Mouse (Mus musculus) R1 (cell line): ENCODE data around the gene Phlda2.
"Not testable (repeated sequence)": the region's sequence is repeated elsewhere in the genome, so short reads cannot be mapped to it uniquely, and the experiment has no call there.

ENCODE experiments used
- DNase-seq: peaks from one replicate; pipeline ENCODE4 v3.0.0-alpha.2; 2018; ENCODE audit warnings: low read depth, low spot score

Gene Phlda2

DNA sequence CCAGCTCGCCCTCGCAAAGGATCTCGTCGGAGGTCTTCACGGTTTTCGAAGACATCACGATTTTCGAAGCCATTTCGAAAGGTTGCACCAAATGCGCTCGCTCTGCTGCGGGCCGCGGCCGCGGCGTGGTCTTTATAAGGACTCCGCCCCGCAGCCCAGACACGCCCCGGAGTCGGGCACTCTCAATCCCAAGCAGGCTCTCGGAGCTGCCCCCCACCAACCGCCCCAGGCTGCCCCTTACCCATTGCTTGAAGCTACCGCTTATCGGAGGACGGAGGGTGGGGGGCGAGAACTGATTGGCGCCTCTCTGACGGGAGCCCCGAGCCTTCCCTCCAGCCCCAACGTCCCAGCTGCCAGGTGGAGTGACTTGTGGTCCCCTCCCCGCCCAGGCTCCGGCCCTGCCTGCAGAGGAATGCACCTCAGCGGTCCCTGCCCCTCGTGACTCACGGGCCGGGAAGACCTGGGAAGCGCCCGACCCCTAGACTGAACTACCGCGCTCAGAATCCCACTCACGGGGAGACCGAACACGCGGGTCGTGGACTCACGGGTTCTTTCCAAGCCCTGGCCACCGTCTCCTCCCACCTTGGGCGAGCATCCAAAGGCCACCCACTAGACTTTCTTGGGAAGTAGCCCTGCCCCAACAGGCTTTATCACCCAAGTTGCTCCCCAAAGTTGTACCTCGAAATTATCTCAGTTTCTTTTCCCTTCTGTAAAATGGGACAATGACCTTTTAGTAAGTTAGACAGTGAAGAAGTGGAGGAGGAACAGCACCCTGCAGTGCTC lies at the start of gene Phlda2:
TSS of gene Phlda2 (minus strand) at position 733 of the 783 bp plus-strand sequence.
- DNase-seq: peak; percentile 74

DNA sequence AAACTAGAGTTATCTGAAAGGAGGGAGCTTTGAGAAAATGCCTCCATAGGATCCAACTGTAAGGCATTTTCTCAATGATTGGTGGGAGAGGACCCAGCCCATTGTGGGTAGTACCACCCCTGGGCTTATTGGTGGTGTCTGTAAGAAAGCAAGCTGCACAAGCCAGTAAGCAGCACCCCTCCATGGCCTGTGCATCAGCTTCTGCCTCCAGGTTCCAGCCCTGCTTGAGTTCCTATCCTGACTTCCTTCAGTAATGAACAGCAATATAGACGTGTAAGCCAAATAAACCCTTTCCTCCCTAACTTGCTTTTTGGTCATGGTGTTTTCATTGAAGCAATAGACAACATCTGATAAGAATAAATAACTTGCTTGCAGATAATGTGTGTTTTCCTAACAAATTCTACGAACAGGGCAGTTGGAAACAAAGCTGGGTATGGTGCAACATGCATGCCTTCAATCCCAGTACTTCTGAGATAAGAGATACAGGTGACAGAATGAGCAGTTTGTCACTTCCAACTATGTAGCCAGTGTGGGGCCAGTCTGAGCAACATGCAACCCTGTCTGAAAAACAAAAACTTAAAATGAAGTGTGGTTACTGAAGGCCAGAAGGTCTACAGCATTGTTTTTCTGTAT lies 46.8 kb upstream of the Phlda2 start:
- no peak for DNase-seq

DNA sequence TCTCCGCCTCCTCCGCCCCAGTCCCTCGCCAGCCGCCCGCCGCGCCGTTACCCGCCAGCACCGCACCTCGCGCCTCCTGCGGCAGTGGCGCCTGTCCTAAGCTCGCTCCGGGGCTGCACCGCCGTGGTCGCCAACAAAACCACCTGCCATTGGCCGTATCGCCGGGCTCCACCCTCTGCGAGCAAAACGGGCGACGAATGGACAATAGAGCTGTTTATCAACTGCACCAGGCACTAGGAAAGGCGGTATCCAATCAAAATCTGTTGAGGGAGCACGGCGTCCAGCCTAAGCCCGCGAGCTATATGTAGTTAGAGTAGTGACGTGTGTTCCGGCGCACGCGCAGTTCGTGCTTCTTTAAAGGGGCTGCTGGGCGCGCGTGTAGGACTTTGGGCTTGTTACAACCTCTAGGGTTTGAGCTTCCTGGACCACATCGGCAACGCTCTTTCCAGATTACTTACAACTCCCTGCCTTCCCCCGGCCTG lies 46.1 kb upstream of the Phlda2 start, which contains the start of gene Nap1l4:
TSS of gene Nap1l4 (minus strand) at position 131 of the 482 bp plus-strand sequence.
- DNase-seq: peak; percentile 100

DNA sequence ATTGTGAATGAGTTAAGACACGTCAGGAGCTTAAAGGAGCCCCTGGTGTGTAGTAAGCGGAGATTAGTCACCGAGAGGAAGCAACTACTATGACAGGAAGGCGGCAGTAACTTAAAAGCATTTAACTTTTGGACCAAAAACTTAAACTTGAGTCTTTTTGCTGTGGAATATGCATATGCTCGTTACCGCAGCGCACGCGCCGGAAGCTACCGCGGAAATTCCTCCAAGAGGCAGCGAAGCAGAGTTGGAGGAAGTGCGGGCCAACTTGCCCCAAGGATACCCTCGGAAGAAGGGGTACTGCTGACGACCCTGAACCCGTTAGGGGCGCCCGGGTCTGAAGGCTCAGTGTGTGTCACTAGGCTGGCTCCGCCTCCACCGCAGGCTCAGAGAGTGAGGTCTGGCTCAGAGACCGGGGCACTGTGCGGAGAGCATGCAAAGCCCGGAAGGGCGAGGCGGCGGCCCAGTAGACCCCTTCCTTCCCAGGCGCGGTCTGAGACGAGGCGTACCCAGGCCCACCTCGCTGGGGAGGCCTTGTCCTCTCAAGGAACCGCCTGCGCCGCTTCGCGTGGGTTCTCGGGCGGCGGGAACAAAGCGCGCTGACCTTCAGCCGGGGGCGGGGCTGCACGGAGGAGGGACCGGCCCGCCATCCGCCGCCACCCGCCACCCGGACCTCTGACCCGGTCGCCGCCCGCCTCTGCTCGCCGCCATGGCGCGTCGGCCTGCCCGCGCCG lies 45.4 kb upstream of the Phlda2 start:
- peak; percentile 78 for DNase-seq

DNA sequence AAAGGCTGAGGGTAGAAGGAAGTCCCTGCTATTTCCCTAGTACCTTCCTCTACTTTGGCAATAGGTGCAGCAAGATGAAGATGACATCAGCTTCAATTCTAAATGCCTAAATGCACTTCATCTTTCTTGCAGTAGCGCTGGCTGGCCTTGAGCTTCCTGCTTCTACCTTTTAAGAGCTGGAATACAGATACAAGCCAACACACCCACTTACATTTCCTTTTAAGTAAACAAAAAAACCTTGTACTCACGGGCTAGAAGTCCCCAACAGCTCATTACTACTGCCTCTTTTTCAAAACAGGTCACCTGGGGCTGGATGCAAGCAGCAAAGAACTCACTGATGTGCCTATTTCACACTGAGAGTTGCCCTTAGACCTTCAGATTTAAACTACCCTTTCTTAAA lies 43.6 kb upstream of the Phlda2 start:
- no peak for DNase-seq

DNA sequence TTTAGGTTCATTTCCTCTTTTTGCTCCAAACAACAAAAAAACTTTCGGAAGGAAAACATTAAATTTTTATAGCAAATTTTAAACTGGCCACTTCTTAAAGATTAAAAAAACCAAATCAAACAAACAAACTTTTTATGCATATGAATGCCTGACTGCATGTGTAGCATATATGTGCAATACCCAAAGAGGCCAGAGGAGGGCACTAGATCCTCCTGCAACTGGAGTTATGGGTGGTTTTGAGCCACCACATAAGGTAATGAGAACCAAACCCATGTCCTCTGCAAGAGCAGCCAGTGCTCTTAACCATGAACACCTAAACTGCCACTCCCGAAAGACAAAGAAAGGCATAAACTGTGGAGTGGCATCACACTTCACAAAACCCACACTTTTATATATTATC lies 41.4 kb upstream of the Phlda2 start:
- DNase-seq: peak; percentile 71

DNA sequence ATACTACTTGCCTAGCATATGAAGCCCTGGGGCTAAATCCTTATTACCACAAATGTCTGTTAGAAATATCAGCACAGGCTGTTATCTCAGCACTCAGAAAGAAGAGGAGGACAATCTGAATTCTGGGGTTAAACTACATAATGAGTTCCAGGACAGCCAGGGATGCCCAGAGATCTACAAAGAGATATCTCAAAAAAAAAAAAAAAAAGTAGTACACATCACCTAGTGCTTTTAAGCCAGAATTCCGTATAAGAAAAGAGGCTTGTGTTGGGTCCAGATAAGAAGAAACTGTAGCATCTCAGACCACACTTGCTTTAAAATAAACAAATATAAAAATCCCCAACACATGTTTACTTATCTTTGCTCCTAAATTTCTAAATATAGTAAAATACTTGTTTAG lies 35.7 kb upstream of the Phlda2 start:
- no peak for DNase-seq

DNA sequence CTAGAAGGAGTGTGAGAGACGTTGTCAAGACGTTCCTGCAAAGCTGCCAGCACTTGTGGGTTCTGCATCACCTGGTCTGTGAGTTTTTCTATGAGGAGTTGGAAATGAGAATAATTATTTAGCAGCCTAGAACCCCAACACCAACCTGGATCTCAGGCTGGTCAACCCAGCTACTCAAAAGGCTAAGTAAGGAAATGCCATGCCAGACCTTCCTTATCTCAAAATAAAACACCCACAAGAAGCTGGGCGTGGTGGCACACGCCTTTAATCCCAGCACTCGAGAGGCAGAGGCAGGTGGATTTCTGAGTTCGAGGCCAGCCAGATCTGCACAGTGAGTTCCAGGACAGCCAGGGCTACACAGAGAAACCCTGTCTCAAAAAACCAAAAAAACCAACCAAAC lies 35.3 kb upstream of the Phlda2 start:
- not testable (repeated sequence) for DNase-seq

DNA sequence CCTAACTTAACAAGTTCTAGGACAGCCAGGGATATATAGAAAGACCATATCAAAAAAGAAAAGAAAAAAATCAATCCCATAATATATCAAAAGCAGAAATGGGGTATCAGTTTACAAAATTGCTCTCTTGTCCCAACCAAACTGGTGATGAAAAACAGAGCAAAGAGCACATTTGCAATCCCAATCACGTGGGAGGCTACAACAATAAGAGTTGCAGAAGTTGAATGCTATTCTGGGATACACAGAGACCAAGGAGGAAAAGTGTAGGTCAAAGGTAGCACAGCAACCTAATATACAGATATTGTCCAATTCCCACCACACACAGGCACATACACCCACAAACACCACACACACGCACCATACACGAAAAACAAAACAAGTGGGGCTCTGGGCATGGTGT lies 33.3 kb upstream of the Phlda2 start:
- no peak for DNase-seq

DNA sequence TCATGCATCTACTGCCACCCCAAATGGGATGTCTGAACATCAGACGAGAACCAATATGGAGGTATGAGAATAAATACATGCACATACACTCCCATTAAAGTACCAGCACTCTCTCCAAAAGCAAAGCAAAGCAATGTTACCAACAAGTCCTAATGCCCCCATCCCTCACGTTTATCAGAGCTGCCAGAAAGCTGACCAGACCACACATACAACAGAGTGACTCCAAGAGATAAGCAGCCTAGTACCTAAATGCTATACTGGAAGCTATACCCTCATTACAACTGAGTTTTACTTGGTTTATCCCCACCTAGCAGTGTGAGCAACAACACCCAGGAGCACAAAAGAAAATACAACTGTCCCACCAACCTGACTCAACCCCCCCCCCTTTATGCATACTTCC lies 30.3 kb upstream of the Phlda2 start:
- no peak for DNase-seq

DNA sequence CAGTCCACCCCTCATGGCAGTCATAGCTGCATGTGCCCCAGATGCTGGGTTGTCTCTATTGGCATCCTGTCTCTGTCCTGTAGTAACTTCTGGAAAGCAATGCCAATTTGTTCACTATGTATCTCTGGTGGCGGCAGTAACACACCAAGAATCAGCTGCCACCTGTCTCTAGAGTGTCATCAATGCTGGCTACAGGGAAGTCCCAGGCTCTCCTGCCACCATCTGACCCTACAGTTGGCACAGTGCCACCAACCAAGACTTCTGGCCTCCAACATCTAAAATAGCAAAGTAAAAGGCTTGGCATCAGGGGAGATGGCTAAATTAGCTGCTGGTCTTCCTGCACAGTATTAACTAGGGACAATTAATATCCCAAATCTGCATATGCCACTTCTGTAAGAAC lies 29.5 kb upstream of the Phlda2 start:
- DNase-seq: no peak

DNA sequence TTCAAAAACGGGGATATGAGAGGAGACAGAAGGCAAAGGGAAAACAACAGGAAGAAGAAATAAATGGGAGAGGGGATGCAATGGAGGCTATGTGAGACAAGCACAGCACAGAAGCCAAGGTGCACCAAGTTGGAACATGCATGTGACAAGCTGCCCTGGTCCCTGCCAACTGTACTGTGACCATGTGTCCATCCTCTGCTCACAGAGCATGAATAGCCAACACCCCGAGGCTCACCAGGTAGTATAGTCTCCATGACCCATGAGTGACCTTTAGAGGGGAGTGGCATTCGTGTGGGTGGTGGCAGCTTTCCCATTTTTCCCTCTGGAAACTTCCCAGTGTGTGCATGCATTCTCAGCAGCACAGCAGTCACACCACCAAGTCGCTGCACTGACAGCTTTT lies 16.4 kb upstream of the Phlda2 start:
- peak; percentile 27 for DNase-seq

DNA sequence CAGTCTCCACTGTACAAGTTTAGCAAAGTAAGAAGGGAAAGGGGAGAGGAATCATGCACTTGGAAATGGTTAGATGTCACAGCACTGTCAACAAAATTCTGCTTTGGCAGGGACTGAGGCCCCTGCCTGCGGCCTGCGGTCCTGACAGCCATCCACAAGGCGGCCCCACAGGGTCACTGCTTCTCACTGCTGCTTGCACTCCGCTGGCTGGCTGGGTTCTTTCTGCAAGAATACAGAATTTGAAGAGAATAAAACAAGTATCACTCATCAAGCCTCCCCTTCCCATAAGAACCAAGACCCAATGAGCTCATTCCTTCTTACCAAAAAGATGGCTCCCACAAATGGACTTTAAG lies 11.4 kb upstream of the Phlda2 start:
- no peak for DNase-seq

DNA sequence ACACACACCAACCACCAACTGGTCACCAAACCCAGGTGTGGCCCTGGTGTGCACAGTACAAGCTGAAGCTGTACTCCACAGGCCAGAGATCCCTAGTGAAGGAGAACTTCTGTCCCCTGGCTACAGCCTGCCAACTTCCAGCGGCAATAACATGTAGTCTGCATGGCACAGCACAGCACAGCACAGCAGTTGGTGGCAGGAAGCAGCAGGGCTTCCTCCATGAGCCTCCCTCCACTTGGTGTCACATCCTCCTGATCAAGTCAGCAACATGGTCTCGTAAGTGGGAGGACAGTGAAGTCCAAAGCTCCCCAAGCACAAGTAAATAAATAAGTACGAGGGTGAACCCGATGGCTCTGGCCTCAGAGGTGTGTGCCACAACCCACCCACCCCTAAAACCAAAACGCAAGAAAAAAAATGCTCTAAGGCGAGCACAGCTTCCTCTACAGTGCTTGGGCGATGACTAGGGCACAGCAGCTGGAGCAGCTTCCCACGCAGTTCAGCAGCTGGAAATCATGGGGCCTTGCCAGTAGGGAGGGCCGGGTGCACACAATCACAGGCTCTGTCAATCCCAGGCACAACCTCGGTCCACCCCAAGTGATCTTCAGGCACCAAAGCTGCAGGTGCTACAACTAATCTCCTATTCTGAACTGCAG lies 10.9 kb upstream of the Phlda2 start:
- DNase-seq: no peak

DNA sequence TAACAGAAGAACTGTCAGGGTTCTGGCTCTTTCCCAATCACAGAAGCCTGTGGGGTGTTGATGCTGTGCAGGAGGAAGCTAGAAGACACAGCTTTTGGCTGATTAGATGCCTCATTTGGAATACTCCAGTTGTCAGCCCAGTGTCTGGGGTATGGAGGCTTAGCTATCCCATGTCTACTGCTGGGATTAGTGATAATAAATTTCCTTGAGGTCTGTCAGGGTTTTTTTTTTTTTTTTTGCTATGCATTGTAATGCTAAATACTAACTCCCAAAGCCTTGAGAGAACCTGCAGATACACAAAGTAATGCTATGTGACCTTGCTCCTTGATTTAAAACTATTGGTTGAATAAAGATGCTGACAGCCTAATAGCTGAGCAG lies 8.4 kb upstream of the Phlda2 start:
- DNase-seq: no peak

DNA sequence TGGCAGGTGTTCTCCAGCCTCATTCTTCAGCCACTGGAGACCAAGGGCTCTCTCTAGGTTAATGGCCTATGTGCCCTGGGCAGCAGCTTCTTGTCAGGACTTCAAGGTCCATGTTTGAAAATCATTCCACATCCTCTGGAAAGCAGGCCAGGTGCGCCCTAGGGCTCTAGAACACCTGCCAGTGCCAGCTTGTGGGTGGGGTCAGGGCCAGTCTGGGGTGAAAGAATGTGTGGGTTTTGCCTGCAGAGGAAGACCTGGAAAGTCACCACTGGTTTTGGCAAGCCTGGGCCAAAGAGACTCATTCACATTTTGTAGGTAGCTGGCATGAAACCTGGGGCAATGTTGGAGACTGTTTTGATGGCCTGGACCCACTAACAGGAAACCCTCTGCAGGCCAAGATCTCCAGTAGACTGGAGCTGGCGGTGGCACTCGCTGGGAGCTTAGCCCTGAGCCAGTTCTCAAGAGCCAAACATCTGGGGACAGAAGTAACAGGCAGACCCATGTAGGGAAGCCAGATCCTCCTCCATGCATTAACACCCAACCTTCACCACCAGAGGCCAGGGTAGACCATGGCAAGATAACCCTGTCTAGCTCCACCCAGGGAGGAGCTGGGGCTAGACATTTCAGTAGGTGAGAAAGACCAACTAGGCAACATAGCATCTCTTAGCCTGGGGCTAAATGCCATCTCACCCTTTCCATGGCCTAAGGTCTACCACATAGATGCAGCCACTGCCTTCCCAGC lies 7.8 kb upstream of the Phlda2 start:
- DNase-seq: no peak

DNA sequence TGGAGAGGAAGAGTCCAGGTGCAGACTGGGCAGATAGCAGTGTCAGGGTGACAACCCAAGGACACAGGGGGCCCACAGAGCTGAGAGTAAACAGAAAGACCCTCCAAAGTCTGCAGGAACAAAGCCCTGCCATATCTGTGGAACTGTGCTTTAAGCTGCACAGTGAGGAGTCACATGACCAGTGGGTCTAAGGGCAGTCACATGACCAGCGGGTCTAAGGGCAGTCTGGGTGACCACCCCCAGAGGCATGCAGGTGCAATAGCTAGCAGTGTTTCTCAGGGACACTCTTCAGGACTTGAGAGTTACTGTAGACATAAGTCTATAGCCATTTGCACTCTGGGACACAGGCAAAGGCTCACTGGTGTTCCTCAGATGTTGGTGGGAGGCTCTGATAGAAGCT lies 6.6 kb upstream of the Phlda2 start:
- no peak for DNase-seq

DNA sequence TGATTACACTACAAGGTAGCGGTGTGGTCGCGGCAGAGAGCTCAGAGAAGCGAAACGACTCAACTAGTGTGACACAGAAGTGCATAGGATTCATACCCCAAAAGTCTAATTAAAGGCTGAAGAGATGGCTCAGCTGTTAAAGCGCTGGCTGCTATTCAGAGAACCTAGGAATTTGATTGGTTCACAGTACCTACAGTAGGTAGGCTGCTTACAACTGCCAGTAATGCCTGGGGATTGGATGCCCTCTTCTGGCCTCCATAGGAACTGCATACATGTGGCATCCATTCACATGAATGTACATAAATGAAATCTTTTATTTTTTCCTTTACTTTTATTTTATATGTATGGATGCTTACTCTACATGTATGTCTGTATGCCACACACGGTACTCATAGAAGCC lies 3.7 kb upstream of the Phlda2 start:
- peak; percentile 87 for DNase-seq

DNA sequence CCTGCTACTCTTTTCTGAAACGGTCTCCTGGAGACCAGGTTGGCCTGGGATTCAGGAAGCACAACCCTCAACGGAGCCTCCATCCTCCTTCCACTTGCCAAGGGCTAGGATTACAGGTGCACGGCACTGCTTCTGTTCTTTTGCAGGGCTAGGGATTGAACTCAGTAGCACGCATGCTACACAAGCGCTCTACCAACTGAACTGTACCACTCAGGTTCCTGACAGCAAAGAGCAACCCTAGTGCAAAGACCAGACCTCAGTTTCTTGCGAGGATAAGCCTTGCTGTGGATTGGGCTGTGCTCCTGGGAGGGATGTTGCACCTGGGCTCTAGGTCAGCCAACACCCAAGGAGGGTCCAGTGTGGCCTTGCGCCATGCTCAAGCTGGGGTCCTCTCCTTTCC lies 3.3 kb upstream of the Phlda2 start:
- peak; percentile 46 for DNase-seq

DNA sequence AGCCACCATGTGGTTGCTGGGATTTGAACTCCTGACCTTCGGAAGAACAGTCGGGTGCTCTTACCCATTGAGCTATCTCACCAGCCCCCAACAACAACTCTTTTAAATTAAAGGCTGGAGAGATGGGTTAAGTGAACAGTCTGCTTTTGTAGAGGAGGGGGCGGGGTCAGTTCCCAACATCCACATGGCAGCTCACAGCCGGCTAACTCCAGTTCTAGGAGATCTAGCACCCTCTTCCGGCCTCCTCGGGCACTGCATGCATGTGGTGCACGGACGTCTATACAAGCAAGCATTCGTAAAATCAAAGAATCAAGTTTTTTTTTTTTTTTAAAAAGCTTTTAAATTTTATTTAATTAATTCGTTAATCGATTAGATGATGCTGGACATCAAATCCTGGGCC lies 2.9 kb upstream of the Phlda2 start:
- peak; percentile 92 for DNase-seq

DNA sequence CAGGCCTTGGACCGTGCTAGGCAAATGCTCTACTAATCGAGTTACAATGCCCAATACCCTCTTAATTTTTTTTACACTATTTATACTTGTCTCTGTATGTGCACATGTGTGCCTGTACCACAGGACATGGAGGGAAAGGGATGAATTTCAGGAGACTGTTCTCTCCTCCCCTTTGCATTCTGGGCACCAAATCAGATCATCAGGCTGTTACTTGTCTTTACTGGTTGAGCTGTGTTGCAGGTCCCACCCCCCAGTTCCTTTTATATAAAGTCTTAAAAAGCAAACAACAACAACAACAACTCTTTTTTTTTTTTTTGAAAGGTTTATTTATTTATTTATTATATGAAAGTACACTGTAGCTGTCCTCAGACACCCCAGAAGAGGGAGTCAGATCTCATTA lies 2.5 kb upstream of the Phlda2 start:
- DNase-seq: peak; percentile 59
